Mouse (Mus musculus): ENCODE measurements around the gene Hoxb5.

The Hoxb5 gene

GRCm38 (mm10) chr11:96354376-96354775, 51.2 kb downstream of the Hoxb5 start:
- no peak for DNase-seq (ENCODE audit: low spot score)

GRCm38 (mm10) chr11:96354801-96355311, 51.7 kb downstream of the Hoxb5 start:
- DNase-seq (ENCODE audit: low spot score), result no peak

Data from c-Kit-positive CD71-positive TER-119-positive erythroid progenitor cells, embryonic 14.5 days (primary cell).